ENCODE assay signal across 8 mouse cellular contexts in the genomic region with DNA sequence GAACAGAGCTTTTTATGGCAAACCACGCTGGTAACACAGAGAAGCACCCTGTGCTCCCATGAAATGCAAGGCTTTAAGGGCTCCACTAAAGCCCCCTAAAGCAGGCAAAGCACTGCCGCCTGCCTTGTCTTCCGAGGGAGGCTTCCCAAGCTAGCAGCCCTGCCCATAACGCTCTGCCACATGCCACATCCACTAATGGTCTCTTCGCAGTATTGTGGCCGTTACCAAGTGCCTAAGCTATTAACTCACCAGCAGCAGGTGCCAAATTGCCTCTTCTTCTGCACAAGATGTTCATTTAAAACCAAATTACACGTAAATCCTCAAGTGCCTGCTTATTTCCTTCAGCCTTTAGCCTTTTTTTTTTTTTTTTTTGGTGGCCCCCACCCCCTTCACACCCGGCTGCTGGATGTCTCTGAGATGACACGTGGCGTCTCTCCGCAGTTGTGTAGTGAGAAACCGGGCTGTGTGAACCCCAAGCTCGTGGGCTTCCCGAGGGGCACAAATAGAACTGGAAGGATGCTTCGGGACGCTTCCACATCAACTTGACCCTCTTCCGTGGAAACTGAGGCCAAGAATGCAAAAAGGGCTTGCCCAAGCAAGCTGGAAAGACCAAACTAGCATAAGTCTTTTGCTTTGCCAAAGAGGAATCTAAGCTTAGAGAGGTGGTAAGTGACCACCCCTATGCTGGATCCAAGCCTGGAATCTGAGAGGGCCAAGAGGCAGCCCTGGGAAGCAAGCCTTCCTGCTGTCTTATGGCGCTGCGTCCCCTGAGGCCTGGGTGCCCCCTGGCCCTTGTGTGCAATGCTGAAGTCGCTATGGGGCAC.
DNase-seq lines count a peak whose midpoint lies in the region; ATAC-seq and TF ChIP-seq lines count a peak whose summit lies in the region.

No protein-coding gene starts in this region.

- H3K36me3 ChIP-seq in kidney, embryonic 16.5 days (ENCODE audit: insufficient read depth, low read length): no peaks in the 10 kb centered on the region
- H3K36me3 ChIP-seq in hindbrain, embryonic 10.5 days: no peaks in the 10 kb centered on the region
- H3K36me3 ChIP-seq in midbrain, embryonic 11.5 days (ENCODE audit: control insufficient read depth, insufficient read depth, low read length): no peaks in the 10 kb centered on the region

- peak overlapping the region; percentile 79 for H3K4me2 ChIP-seq in kidney, embryonic 16.5 days (replicated peaks; ENCODE audit: low read depth, low read length)
- H3K4me2 ChIP-seq in midbrain, embryonic 11.5 days: peak overlapping the region; percentile 71

- H3K9me3 ChIP-seq in kidney, embryonic 16.5 days (ENCODE audit: low read length): no peaks in the 10 kb centered on the region
- H3K9me3 ChIP-seq in hindbrain, embryonic 10.5 days: no peaks in the 10 kb centered on the region
- no peaks in the 10 kb centered on the region for H3K9me3 ChIP-seq in midbrain, embryonic 11.5 days (ENCODE audit: control insufficient read depth, low read length)

- peaks cover 21% of the 10 kb centered on the region for H3K4me1 ChIP-seq in kidney, embryonic 16.5 days (ENCODE audit: insufficient read depth, low read length)
- peaks cover 63% of the 10 kb centered on the region for H3K4me1 ChIP-seq in hindbrain, embryonic 10.5 days (replicated peaks)
- H3K4me1 ChIP-seq in midbrain, embryonic 11.5 days (ENCODE audit: control insufficient read depth, insufficient read depth, low read length): peaks cover 29% of the 10 kb centered on the region

- peak; percentile 32 for ATAC-seq in kidney, embryonic 16.5 days (ENCODE audit: low FRiP score, low TSS enrichment)
- ATAC-seq in midbrain, embryonic 11.5 days (ENCODE audit: low FRiP score): no peak

- peak overlapping the region; percentile 47 for H3K4me3 ChIP-seq in kidney, embryonic 16.5 days (ENCODE audit: low read length)
- H3K4me3 ChIP-seq in hindbrain, embryonic 10.5 days: peak overlapping the region; percentile 53
- peak overlapping the region; percentile 34; the same call in 1 of the 2 replicates for H3K4me3 ChIP-seq in midbrain, embryonic 11.5 days (ENCODE audit: low read depth, low read length)

- WGBS in kidney, embryonic 16.5 days: 39% methylated on average over 20 of the region's 20 CpGs
- 36% methylated on average over 20 of the region's 20 CpGs for WGBS in hindbrain, embryonic 10.5 days
- WGBS in midbrain, embryonic 11.5 days: 14% methylated on average over 20 of the region's 20 CpGs

- no peaks in the 10 kb centered on the region for H3K27me3 ChIP-seq in kidney, embryonic 16.5 days (ENCODE audit: insufficient read depth, low read length)
- peaks cover 15% of the 10 kb centered on the region for H3K27me3 ChIP-seq in hindbrain, embryonic 10.5 days (ENCODE audit: insufficient read depth, poor library complexity, severe bottlenecking)
- no peaks in the 10 kb centered on the region for H3K27me3 ChIP-seq in midbrain, embryonic 11.5 days (ENCODE audit: control insufficient read depth, insufficient read depth, low read length)

- no peak for DNase-seq in kidney, adult 18-20 months
- peak; percentile 94 for DNase-seq in brain, embryonic 14.5 days (ENCODE audit: low read depth)
- no peak for DNase-seq in hindbrain, embryonic 10.5 days (ENCODE audit: low spot score)
- peak; percentile 95 for DNase-seq in midbrain, embryonic 11.5 days (ENCODE audit: low spot score, missing footprints)
- no peak for DNase-seq in adrenal gland, postnatal 25 days
- no peak for DNase-seq in layer of hippocampus, postnatal 25 days (ENCODE audit: extremely low spot score in 1 of 2, low spot score in 1 of 2)
- DNase-seq in gastrocnemius, postnatal 25 days: no peak

- peak overlapping the region; percentile 95 for H3K27ac ChIP-seq in kidney, embryonic 16.5 days (ENCODE audit: low read length)
- H3K27ac ChIP-seq in hindbrain, embryonic 10.5 days: peak overlapping the region; percentile 90
- peak overlapping the region; percentile 92 for H3K27ac ChIP-seq in midbrain, embryonic 11.5 days (ENCODE audit: low read depth, low read length)

- TF ChIP-seq CTCF in brain, embryonic 14.5 days (IDR thresholded peaks at IDR 0.05; ENCODE audit: borderline replicate concordance, extremely low read depth, insufficient read depth, insufficient read length): no peak

- H3K9ac ChIP-seq in kidney, embryonic 16.5 days (replicated peaks; ENCODE audit: low read length): peak overlapping the region; percentile 52
- peak overlapping the region; percentile 51 for H3K9ac ChIP-seq in midbrain, embryonic 11.5 days (ENCODE audit: low read length)

- no peak for TF ChIP-seq POLR2A in brain, embryonic 14.5 days (IDR thresholded peaks at IDR 0.05; ENCODE audit: borderline replicate concordance, extremely low read depth, insufficient read depth, insufficient read length, poor library complexity, severe bottlenecking)

Comparison
In these comparisons a context has a peak if more than half of its experiments do, and no peak if none do; other contexts are left out.
1. DNase-seq: peak in brain, embryonic 14.5 days (single experiment) and midbrain, embryonic 11.5 days (single experiment); none in kidney, adult 18-20 months (single experiment), hindbrain, embryonic 10.5 days (single experiment), adrenal gland, postnatal 25 days (single experiment), layer of hippocampus, postnatal 25 days (0 of 2) and gastrocnemius, postnatal 25 days (single experiment).
2. Peak in every context shown above with its lines, with median percentiles within 50 percentile points of each other: H3K27ac ChIP-seq and H3K4me3 ChIP-seq.